Mouse (Mus musculus): ENCODE results near the gene 2200002D01Rik.

The 2200002D01Rik gene

GRCm38 (mm10) chr7:29248261-29248841 is at the start of gene 2200002D01Rik:
TSS of gene 2200002D01Rik (minus strand) at chr7:29248466.
- peak; percentile 62 for DNase-seq (ENCODE audit: low spot score)

GRCm38 (mm10) chr7:29296998-29297397 is 48.7 kb upstream of the 2200002D01Rik start:
- peak; percentile 90 for DNase-seq (ENCODE audit: low spot score)

GRCm38 (mm10) chr7:29295861-29296647 is 47.8 kb upstream of the 2200002D01Rik start:
- no peak for DNase-seq (ENCODE audit: low spot score)

- DNase-seq (ENCODE audit: low spot score), result no peak
Observed at GRCm38 (mm10) chr7:29294111-29294761, 46.0 kb upstream of the 2200002D01Rik start.

- DNase-seq (ENCODE audit: low spot score), result peak; percentile 67
Observed at GRCm38 (mm10) chr7:29293131-29294065, 45.1 kb upstream of the 2200002D01Rik start.

- DNase-seq (ENCODE audit: low spot score), result peak; percentile 53
Observed at GRCm38 (mm10) chr7:29292458-29293098, 44.3 kb upstream of the 2200002D01Rik start.

- peak; percentile 64 for DNase-seq (ENCODE audit: low spot score)
Observed at GRCm38 (mm10) chr7:29291616-29292457, 43.6 kb upstream of the 2200002D01Rik start.

GRCm38 (mm10) chr7:29290691-29291485 is 42.6 kb upstream of the 2200002D01Rik start:
- peak; percentile 32 for DNase-seq (ENCODE audit: low spot score)

GRCm38 (mm10) chr7:29289856-29290255 is 41.6 kb upstream of the 2200002D01Rik start:
- DNase-seq (ENCODE audit: low spot score), result peak; percentile 47

- peak; percentile 87 for DNase-seq (ENCODE audit: low spot score)
Observed at GRCm38 (mm10) chr7:29288942-29289638, 40.8 kb upstream of the 2200002D01Rik start, which contains the start of gene Ppp1r14a. TSS of gene Ppp1r14a (plus strand) at chr7:29289308.

GRCm38 (mm10) chr7:29288079-29288478 is 39.8 kb upstream of the 2200002D01Rik start:
- no peak for DNase-seq (ENCODE audit: low spot score)

GRCm38 (mm10) chr7:29287481-29287880 is 39.2 kb upstream of the 2200002D01Rik start:
- DNase-seq (ENCODE audit: low spot score), result no peak

- DNase-seq (ENCODE audit: low spot score), result no peak
Observed at GRCm38 (mm10) chr7:29284523-29284922, 36.3 kb upstream of the 2200002D01Rik start.

- no peak for DNase-seq (ENCODE audit: low spot score)
Observed at GRCm38 (mm10) chr7:29283876-29284275, 35.6 kb upstream of the 2200002D01Rik start.

GRCm38 (mm10) chr7:29282074-29282554 is 33.8 kb upstream of the 2200002D01Rik start:
- no peak for DNase-seq (ENCODE audit: low spot score)

- DNase-seq (ENCODE audit: low spot score), result peak; percentile 47
Observed at GRCm38 (mm10) chr7:29281201-29282073, 33.2 kb upstream of the 2200002D01Rik start, which contains the start of gene Spint2. TSS of gene Spint2 (minus strand) at chr7:29281912.

GRCm38 (mm10) chr7:29280801-29281200 is 32.5 kb upstream of the 2200002D01Rik start:
- DNase-seq (ENCODE audit: low spot score), result no peak
